Mouse (Mus musculus): ENCODE measurements at regions not wholly inside any gene's neighbourhood (a gene's known extent, or its start where the extent isn't known, plus 50 kb on each side); places are given as distances from the start of the nearest gene placed in this dataset.

DNA sequence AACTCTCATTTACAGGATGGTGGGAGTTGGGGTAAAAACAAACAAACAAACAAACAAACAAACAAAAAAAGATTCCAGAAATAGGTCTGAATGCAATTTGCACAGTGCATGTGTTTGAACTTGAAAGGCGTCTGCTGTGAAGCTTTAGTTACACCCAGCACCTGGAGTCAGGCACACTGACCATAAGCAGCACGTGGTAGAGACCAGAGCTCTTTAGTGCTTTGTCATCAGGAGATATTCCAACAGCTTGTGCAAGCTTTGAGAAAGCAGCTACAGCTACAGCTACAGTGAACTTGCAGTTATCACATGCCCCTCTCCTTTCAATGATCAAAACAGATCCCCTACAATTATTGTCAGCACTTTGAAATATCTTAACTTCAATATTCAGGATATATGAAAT, 190.4 kb upstream of the Agr3 start:
- no peaks in the 10 kb centered on the region for H3K36me3 ChIP-seq (ENCODE audit: control insufficient read depth, insufficient read depth, low read length, poor library complexity, severe bottlenecking)
- no peaks in the 10 kb centered on the region for H3K9me3 ChIP-seq (ENCODE audit: control insufficient read depth, insufficient read depth, low read depth, low read length)
- no peaks in the 10 kb centered on the region for H3K4me1 ChIP-seq (ENCODE audit: control insufficient read depth in 2 of 2, insufficient read depth in 2 of 2, low read length in 2 of 2, poor library complexity in 1 of 2)
- no peak overlapping the region for H3K9ac ChIP-seq (ENCODE audit: insufficient read depth, low read depth, low read length, poor library complexity, severe bottlenecking)
- in situ Hi-C loops (cut with MboI; ENCODE audit: low sequenced_read_pairs in 2 of 2, unreplicated experiment in 2 of 2), result no loop called here
- TF ChIP-seq ZC3H11A (IDR thresholded peaks at IDR 0.05; ENCODE audit: borderline replicate concordance, low read depth, low read length) (no peak), CHD2 (IDR thresholded peaks at IDR 0.05; ENCODE audit: low read depth, low read length) (no peak), ZNF384 (IDR thresholded peaks at IDR 0.05; ENCODE audit: low read depth, low read length) (no peak), HCFC1 (IDR thresholded peaks at IDR 0.05; ENCODE audit: borderline replicate concordance, insufficient read depth, low read length) (no peak), MAFK (IDR thresholded peaks at IDR 0.05; ENCODE audit: insufficient read depth, low read depth, low read length) (no peak)
- no peak overlapping the region for H3K27ac ChIP-seq (ENCODE audit: insufficient read depth, low read depth, low read length, poor library complexity, severe bottlenecking)
- DNase-seq (ENCODE audit: low read depth, low spot score), result no peak
- no peak overlapping the region for H3K4me3 ChIP-seq (ENCODE audit: insufficient read depth in 1 of 2, low read depth in 1 of 2, low read length in 2 of 2, poor library complexity in 1 of 2, severe bottlenecking in 1 of 2)

DNA sequence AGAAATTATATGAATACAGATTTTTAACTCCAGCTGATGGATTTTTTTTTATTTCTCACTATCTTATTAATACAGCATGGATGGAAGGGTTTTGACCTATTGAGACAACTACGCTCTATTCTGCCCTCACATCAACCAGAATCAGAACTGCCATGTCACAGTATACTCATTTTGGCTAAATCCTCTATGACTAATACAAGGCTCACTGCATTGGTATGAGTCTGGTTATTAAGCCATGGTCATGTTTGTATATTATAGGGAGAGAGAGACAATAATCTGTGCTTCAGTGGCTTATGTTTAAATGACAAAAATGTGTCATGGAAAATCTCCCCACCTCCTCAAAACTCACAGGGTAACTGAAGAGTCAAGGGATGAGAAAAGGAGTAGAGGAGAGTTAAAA, 191.0 kb upstream of the Agr3 start:
- Histone ChIP-seq H3K9ac (ENCODE audit: insufficient read depth, low read depth, low read length, poor library complexity, severe bottlenecking) (no peak overlapping the region), H3K9me3 (ENCODE audit: control insufficient read depth, insufficient read depth, low read depth, low read length) (no peaks in the 10 kb centered on the region), H3K27ac (ENCODE audit: insufficient read depth, low read depth, low read length, poor library complexity, severe bottlenecking) (no peak overlapping the region), H3K36me3 (ENCODE audit: control insufficient read depth, insufficient read depth, low read length, poor library complexity, severe bottlenecking) (no peaks in the 10 kb centered on the region), H3K4me3 (ENCODE audit: insufficient read depth in 1 of 2, low read depth in 1 of 2, low read length in 2 of 2, poor library complexity in 1 of 2, severe bottlenecking in 1 of 2) (no peak overlapping the region), H3K4me1 (ENCODE audit: control insufficient read depth in 2 of 2, insufficient read depth in 2 of 2, low read length in 2 of 2, poor library complexity in 1 of 2) (no peaks in the 10 kb centered on the region)
- DNase-seq (ENCODE audit: low read depth, low spot score), result no peak
- TF ChIP-seq MAFK (IDR thresholded peaks at IDR 0.05; ENCODE audit: insufficient read depth, low read depth, low read length) (no peak), CHD2 (IDR thresholded peaks at IDR 0.05; ENCODE audit: low read depth, low read length) (no peak), HCFC1 (IDR thresholded peaks at IDR 0.05; ENCODE audit: borderline replicate concordance, insufficient read depth, low read length) (no peak), ZNF384 (IDR thresholded peaks at IDR 0.05; ENCODE audit: low read depth, low read length) (no peak), ZC3H11A (IDR thresholded peaks at IDR 0.05; ENCODE audit: borderline replicate concordance, low read depth, low read length) (no peak)
- in situ Hi-C loops (cut with MboI; ENCODE audit: low sequenced_read_pairs in 2 of 2, unreplicated experiment in 2 of 2), result no loop called here

DNA sequence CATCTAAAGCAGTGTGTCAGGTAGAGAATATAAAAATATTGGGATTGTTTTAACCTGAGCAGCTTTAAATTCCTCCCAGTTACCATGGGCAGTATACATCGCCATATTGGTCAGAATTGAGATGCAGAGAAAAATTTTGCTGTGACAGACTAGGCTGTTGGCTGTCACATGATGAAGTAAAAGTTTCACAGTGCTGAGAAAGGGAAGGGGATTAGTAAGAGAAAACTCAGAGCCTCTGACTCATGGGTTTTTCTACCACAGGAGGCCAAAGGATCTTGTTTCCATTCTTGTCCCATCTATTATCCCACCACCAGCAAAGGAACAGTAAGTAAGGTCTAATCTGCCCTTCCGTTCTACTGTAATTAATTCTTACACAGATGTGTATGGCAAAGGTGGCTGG, 191.8 kb upstream of the Agr3 start:
- no peak for DNase-seq (ENCODE audit: low read depth, low spot score)
- H3K4me1 ChIP-seq (ENCODE audit: control insufficient read depth in 2 of 2, insufficient read depth in 2 of 2, low read length in 2 of 2, poor library complexity in 1 of 2), result no peaks in the 10 kb centered on the region
- H3K36me3 ChIP-seq (ENCODE audit: control insufficient read depth, insufficient read depth, low read length, poor library complexity, severe bottlenecking), result no peaks in the 10 kb centered on the region
- in situ Hi-C loops (cut with MboI; ENCODE audit: low sequenced_read_pairs in 2 of 2, unreplicated experiment in 2 of 2), result no loop called here
- no peak overlapping the region for H3K27ac ChIP-seq (ENCODE audit: insufficient read depth, low read depth, low read length, poor library complexity, severe bottlenecking)
- H3K9ac ChIP-seq (ENCODE audit: insufficient read depth, low read depth, low read length, poor library complexity, severe bottlenecking), result no peak overlapping the region
- no peak overlapping the region for H3K4me3 ChIP-seq (ENCODE audit: insufficient read depth in 1 of 2, low read depth in 1 of 2, low read length in 2 of 2, poor library complexity in 1 of 2, severe bottlenecking in 1 of 2)
- H3K9me3 ChIP-seq (ENCODE audit: control insufficient read depth, insufficient read depth, low read depth, low read length), result no peaks in the 10 kb centered on the region
- TF ChIP-seq HCFC1 (IDR thresholded peaks at IDR 0.05; ENCODE audit: borderline replicate concordance, insufficient read depth, low read length) (no peak), ZNF384 (IDR thresholded peaks at IDR 0.05; ENCODE audit: low read depth, low read length) (no peak), MAFK (IDR thresholded peaks at IDR 0.05; ENCODE audit: insufficient read depth, low read depth, low read length) (no peak), ZC3H11A (IDR thresholded peaks at IDR 0.05; ENCODE audit: borderline replicate concordance, low read depth, low read length) (no peak), CHD2 (IDR thresholded peaks at IDR 0.05; ENCODE audit: low read depth, low read length) (no peak)

DNA sequence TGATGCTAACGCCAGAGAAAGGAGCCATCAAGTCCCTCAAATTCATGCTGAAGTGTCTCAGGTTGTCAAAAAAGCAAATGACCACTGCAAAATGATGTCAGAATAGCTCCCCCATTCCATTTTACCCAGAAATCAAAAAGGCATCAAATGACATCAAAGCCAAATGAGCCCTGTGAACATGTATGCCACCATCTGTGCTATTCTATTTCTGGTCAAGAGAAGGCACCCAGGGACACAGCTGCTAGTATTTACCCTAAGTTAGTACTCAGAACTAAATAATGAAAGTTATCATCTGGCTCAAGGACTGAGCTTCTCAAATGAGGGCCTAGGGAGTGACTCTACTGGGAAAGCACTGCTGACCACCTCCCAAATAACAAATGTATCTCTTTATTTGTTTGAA, 191.1 kb upstream of the Ahr start:
- in situ Hi-C loops (cut with MboI; ENCODE audit: low sequenced_read_pairs in 2 of 2, unreplicated experiment in 2 of 2), result no loop called here
- Histone ChIP-seq H3K27ac (ENCODE audit: insufficient read depth, low read depth, low read length, poor library complexity, severe bottlenecking) (no peak overlapping the region), H3K4me3 (ENCODE audit: insufficient read depth in 1 of 2, low read depth in 1 of 2, low read length in 2 of 2, poor library complexity in 1 of 2, severe bottlenecking in 1 of 2) (no peak overlapping the region), H3K36me3 (ENCODE audit: control insufficient read depth, insufficient read depth, low read length, poor library complexity, severe bottlenecking) (no peaks in the 10 kb centered on the region), H3K4me1 (ENCODE audit: control insufficient read depth in 2 of 2, insufficient read depth in 2 of 2, low read length in 2 of 2, poor library complexity in 1 of 2) (no peaks in the 10 kb centered on the region), H3K9me3 (ENCODE audit: control insufficient read depth, insufficient read depth, low read depth, low read length) (no peaks in the 10 kb centered on the region), H3K9ac (ENCODE audit: insufficient read depth, low read depth, low read length, poor library complexity, severe bottlenecking) (no peak overlapping the region)
- no peak for DNase-seq (ENCODE audit: low read depth, low spot score)
- TF ChIP-seq MAFK (IDR thresholded peaks at IDR 0.05; ENCODE audit: insufficient read depth, low read depth, low read length), result no peak
- no peak for TF ChIP-seq ZC3H11A (IDR thresholded peaks at IDR 0.05; ENCODE audit: borderline replicate concordance, low read depth, low read length)

DNA sequence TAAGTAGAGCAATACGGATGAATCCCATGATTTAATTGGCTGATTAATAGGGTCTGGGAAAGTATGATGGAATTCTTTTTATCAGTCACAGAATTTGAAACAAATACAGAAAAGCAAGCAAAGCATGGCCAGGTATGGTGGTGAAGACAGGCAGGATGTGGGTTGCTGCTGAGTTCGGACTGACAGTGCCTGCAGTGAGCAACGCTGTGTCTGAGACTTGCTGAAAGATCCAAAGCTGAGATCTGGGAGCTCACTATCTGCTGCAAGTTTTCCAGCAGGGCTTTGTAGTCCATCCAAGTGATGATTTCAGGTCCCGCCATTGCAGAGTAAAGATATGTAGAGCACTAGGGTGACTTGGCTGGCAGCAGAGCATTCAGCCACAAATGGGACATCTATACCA, 189.3 kb upstream of the Ahr start:
- in situ Hi-C loops (cut with MboI; ENCODE audit: low sequenced_read_pairs in 2 of 2, unreplicated experiment in 2 of 2), result no loop called here
- Histone ChIP-seq H3K4me1 (ENCODE audit: control insufficient read depth in 2 of 2, insufficient read depth in 2 of 2, low read length in 2 of 2, poor library complexity in 1 of 2) (no peaks in the 10 kb centered on the region), H3K4me3 (ENCODE audit: insufficient read depth in 1 of 2, low read depth in 1 of 2, low read length in 2 of 2, poor library complexity in 1 of 2, severe bottlenecking in 1 of 2) (no peak overlapping the region), H3K36me3 (ENCODE audit: control insufficient read depth, insufficient read depth, low read length, poor library complexity, severe bottlenecking) (no peaks in the 10 kb centered on the region), H3K27ac (ENCODE audit: insufficient read depth, low read depth, low read length, poor library complexity, severe bottlenecking) (no peak overlapping the region), H3K9ac (ENCODE audit: insufficient read depth, low read depth, low read length, poor library complexity, severe bottlenecking) (no peak overlapping the region), H3K9me3 (ENCODE audit: control insufficient read depth, insufficient read depth, low read depth, low read length) (no peaks in the 10 kb centered on the region)
- DNase-seq (ENCODE audit: low read depth, low spot score), result no peak
- TF ChIP-seq ZNF384 (IDR thresholded peaks at IDR 0.05; ENCODE audit: low read depth, low read length) (no peak), ZC3H11A (IDR thresholded peaks at IDR 0.05; ENCODE audit: borderline replicate concordance, low read depth, low read length) (no peak), CHD2 (IDR thresholded peaks at IDR 0.05; ENCODE audit: low read depth, low read length) (no peak), HCFC1 (IDR thresholded peaks at IDR 0.05; ENCODE audit: borderline replicate concordance, insufficient read depth, low read length) (no peak), MAFK (IDR thresholded peaks at IDR 0.05; ENCODE audit: insufficient read depth, low read depth, low read length) (no peak)

Measured in ES-E14 (cell line).